Mouse (Mus musculus): ENCODE results near the gene Syt14. TPM values are rescaled to one million over a fixed set of nuclear protein-coding genes. Genes with fewer than 3 reads are reported as not detected.

Syt14 gene
- not detected for total RNA-seq (2023)

GRCm38 (mm10) chr1:193035371-193036238 is at the start of gene Syt14:
Gene Syt14 (minus strand): TSS chr1:193035775.

GRCm38 (mm10) chr1:192855474-192856230 is 179.9 kb downstream of the Syt14 start, which contains the start of gene Sertad4:
Gene Sertad4 (minus strand): TSS chr1:192855756.

Other genes with a start within 250 kb of the Syt14 start
- gene Sertad4, start 180.0 kb downstream of the Syt14 start, total RNA-seq (2023): not detected
- 10 to 100 TPM; 50.6 to 76.1 TPM for gene Diexf, start 94.5 kb upstream of the Syt14 start, total RNA-seq (2023)
- under 1 TPM in 1 of 2 experiments, not detected in 1; 0.17 TPM for gene Irf6, start 117.3 kb upstream of the Syt14 start, total RNA-seq (2023)
- gene A130010J15Rik, start 132.3 kb upstream of the Syt14 start, total RNA-seq (2023): 1 to 10 TPM; 3.3 TPM
- 100 to 1,000 TPM; 433 to 523 TPM for gene Traf3ip3, start 165.9 kb upstream of the Syt14 start, total RNA-seq (2023)
- gene Lamb3, start 171.9 kb upstream of the Syt14 start, total RNA-seq (2023): 10 to 100 TPM; 32.4 to 33.6 TPM
- 10 to 100 TPM; 10.4 to 11.3 TPM for gene Hsd11b1, start 228.3 kb upstream of the Syt14 start, total RNA-seq (2023)
- not detected for gene G0s2, start 237.4 kb upstream of the Syt14 start, total RNA-seq (2023)

Data from B cell, adult 67 days (primary cell).